Mouse (Mus musculus): ENCODE data around the gene Ttc28. TPM values are rescaled to one million over a fixed set of nuclear protein-coding genes. Genes with fewer than 3 reads are reported as not detected.

The Ttc28 gene
- polyA plus RNA-seq, 1 experiment from 2014 or later, result 13.5 TPM

DNA sequence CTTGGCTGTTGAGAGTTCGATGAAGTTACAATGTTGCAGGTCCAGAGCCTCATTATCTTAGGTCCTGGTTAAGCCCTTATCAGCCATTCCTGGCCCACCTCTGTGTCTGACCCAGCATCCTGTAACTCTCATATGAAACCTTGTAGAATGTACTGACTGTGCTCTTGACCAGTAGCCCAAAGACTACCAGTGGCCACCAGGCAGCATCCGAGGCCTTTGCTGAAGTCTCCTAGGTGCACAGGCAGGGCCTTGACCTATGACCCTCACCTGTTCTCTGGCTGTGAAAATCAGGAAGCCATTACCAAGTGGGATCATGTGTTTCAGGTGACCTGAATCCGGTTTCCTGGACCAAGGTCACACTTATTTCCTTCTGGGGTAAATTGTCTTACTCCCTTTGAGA is 183.6 kb downstream of the Ttc28 start:
- Histone ChIP-seq H3K4me3 (ENCODE audit: low read depth, low read length) (no peak overlapping the region), H3K27ac (ENCODE audit: low read depth, low read length) (no peak overlapping the region), H3K36me3 (ENCODE audit: control insufficient read depth, insufficient read depth, low read length) (no peaks in the 10 kb centered on the region), H3K9me3 (ENCODE audit: control insufficient read depth, low read length) (no peaks in the 10 kb centered on the region), H3K27me3 (ENCODE audit: control insufficient read depth, insufficient read depth, low read length) (no peaks in the 10 kb centered on the region; the same call in 1 of the 2 replicates), H3K4me2 (no peak overlapping the region), H3K9ac (ENCODE audit: low read length) (no peak overlapping the region), H3K4me1 (ENCODE audit: control insufficient read depth, insufficient read depth, low read length) (peaks cover 8% of the 10 kb centered on the region)
- WGBS, result 90% methylated on average over 3 of the region's 3 CpGs
- no peak for DNase-seq (ENCODE audit: low spot score, missing footprints)
- ATAC-seq (ENCODE audit: low FRiP score), result no peak

DNA sequence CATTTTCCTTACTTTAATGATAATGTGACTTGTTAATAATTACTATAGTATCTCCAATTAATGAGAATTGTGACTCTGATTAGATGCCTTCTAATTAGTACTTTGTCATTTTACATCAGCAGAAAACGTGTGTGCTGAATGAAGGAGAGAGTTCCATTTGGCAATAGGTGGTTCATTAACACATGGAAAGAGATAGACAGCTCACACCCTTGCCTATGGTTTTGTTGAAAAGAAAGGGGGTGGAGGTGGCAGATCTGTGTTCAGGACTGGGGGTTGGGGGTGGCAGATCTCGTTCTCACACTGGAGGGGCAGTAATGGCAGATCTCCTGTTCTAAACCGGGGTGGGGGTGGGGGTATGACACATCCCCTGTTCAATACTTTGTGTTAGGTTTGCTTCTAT is 184.4 kb downstream of the Ttc28 start:
- H3K4me3 ChIP-seq (ENCODE audit: low read depth, low read length), result no peak overlapping the region
- H3K9ac ChIP-seq (ENCODE audit: low read length), result no peak overlapping the region
- H3K4me2 ChIP-seq, result no peak overlapping the region
- peaks cover under 1% of the 10 kb centered on the region; the same call in 1 of the 2 replicates for H3K4me1 ChIP-seq (ENCODE audit: control insufficient read depth, insufficient read depth, low read length)
- no peaks in the 10 kb centered on the region for H3K36me3 ChIP-seq (ENCODE audit: control insufficient read depth, insufficient read depth, low read length)
- no peaks in the 10 kb centered on the region; the same call in 1 of the 2 replicates for H3K27me3 ChIP-seq (ENCODE audit: control insufficient read depth, insufficient read depth, low read length)
- DNase-seq (ENCODE audit: low spot score, missing footprints), result no peak
- ATAC-seq (ENCODE audit: low FRiP score), result no peak
- no peak overlapping the region for H3K27ac ChIP-seq (ENCODE audit: low read depth, low read length)
- no peaks in the 10 kb centered on the region for H3K9me3 ChIP-seq (ENCODE audit: control insufficient read depth, low read length)
- 72% methylated on average over 3 of the region's 3 CpGs for WGBS

DNA sequence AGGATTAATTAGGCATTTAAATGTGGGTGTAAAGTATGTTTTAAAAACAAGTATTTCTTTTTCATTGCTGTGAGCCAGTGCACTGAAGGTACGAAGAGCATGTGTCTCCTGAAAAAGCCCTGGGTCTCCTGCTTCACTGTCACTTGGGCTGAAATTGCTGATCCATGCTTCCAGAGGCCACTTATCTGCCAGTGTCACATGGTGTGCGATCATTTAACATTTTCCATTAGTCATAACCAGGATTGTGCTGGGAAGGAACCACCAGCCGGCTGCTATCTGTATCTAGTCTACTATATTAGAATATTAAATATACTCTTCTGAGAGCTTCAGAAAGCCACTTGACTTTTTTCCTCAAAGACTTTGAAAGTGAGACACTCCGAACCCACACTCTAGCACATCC is 186.2 kb downstream of the Ttc28 start:
- Histone ChIP-seq H3K36me3 (ENCODE audit: control insufficient read depth, insufficient read depth, low read length) (no peaks in the 10 kb centered on the region), H3K27ac (ENCODE audit: low read depth, low read length) (no peak overlapping the region), H3K4me3 (ENCODE audit: low read depth, low read length) (no peak overlapping the region), H3K27me3 (ENCODE audit: control insufficient read depth, insufficient read depth, low read length) (no peaks in the 10 kb centered on the region; the same call in 1 of the 2 replicates), H3K4me1 (ENCODE audit: control insufficient read depth, insufficient read depth, low read length) (peaks cover 3% of the 10 kb centered on the region; the same call in 1 of the 2 replicates), H3K4me2 (no peak overlapping the region), H3K9ac (ENCODE audit: low read length) (no peak overlapping the region), H3K9me3 (ENCODE audit: control insufficient read depth, low read length) (no peaks in the 10 kb centered on the region)
- WGBS, result 92% methylated on average over 4 of the region's 4 CpGs
- no peak for ATAC-seq (ENCODE audit: low FRiP score)
- no peak for DNase-seq (ENCODE audit: low spot score, missing footprints)

DNA sequence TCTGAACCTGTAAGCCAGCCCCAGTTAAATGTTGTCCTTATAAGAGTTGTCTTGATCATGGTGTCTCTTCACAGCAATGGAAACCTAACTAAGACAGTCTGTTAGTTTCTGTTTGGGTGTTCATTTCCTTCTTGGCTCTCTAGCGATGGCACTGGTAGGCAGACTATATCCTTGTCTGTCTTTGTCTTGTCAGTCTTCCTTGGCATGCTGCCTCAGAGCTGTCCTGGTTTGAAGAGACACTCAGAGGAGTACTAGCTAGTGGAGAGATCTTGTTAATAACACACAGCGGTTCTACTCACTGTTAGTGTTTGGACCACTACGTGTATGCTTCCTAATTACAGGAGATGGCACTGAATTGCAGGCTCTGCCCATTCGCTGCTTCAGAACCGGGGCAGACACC is 189.9 kb downstream of the Ttc28 start:
- H3K9ac ChIP-seq (ENCODE audit: low read length), result no peak overlapping the region
- H3K27ac ChIP-seq (ENCODE audit: low read depth, low read length), result no peak overlapping the region
- 92% methylated on average over 5 of the region's 5 CpGs for WGBS
- no peaks in the 10 kb centered on the region for H3K36me3 ChIP-seq (ENCODE audit: control insufficient read depth, insufficient read depth, low read length)
- no peak for DNase-seq (ENCODE audit: low spot score, missing footprints)
- H3K27me3 ChIP-seq (ENCODE audit: control insufficient read depth, insufficient read depth, low read length), result no peaks in the 10 kb centered on the region; the same call in 1 of the 2 replicates
- ATAC-seq (ENCODE audit: low FRiP score), result no peak
- H3K4me1 ChIP-seq (ENCODE audit: control insufficient read depth, insufficient read depth, low read length), result peaks cover 12% of the 10 kb centered on the region
- H3K9me3 ChIP-seq (ENCODE audit: control insufficient read depth, low read length), result no peaks in the 10 kb centered on the region; the same call in 1 of the 2 replicates
- no peak overlapping the region for H3K4me2 ChIP-seq
- H3K4me3 ChIP-seq (ENCODE audit: low read depth, low read length), result no peak overlapping the region

DNA sequence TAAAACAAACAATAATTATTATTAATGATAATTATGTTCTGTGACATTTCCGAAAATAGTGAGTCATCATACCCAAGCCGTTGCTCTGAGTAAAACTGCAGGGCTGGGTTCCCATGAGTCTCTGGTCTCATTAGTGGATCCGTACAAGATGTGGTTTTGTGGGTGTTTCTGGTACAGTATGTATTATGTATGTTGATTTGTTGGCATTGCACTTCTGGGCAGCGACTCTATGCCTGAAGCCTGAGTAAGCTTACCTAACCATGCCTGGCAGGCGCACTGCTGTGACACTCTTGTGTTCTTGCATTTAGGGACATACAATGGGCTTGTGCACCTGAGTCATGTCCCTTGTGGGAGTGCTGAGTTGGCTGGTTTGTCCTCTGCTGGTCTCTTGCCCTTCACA is 190.3 kb downstream of the Ttc28 start:
- no peak overlapping the region for H3K4me2 ChIP-seq
- H3K9me3 ChIP-seq (ENCODE audit: control insufficient read depth, low read length), result no peaks in the 10 kb centered on the region; the same call in 1 of the 2 replicates
- H3K36me3 ChIP-seq (ENCODE audit: control insufficient read depth, insufficient read depth, low read length), result no peaks in the 10 kb centered on the region
- DNase-seq (ENCODE audit: low spot score, missing footprints) (no peak), ATAC-seq (ENCODE audit: low FRiP score) (no peak)
- H3K4me1 ChIP-seq (ENCODE audit: control insufficient read depth, insufficient read depth, low read length), result peaks cover 12% of the 10 kb centered on the region
- no peak overlapping the region for H3K27ac ChIP-seq (ENCODE audit: low read depth, low read length)
- H3K4me3 ChIP-seq (ENCODE audit: low read depth, low read length), result no peak overlapping the region
- H3K9ac ChIP-seq (ENCODE audit: low read length), result no peak overlapping the region
- 94% methylated on average over 5 of the region's 5 CpGs for WGBS
- H3K27me3 ChIP-seq (ENCODE audit: control insufficient read depth, insufficient read depth, low read length), result no peaks in the 10 kb centered on the region; the same call in 1 of the 2 replicates

DNA sequence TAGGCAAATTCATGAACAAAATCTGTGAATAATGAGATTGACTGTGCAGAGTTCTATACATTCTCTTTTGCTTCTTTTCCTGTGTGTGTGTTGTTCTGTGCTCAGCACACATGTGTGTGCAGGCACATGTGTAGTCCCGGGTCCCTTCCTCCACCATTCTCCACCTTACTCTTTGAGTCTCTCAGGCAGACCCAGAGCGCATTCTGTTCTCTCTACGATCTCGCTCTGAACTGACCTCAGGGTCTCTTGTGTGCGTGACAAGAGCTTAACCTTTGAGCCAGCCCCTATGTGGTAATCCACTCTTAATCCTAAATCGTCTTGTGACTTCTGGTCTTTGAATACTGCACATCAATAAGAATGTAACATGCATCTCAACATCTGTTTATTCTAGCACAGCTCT is 190.8 kb downstream of the Ttc28 start:
- Histone ChIP-seq H3K4me1 (ENCODE audit: control insufficient read depth, insufficient read depth, low read length) (peaks cover 12% of the 10 kb centered on the region), H3K9ac (ENCODE audit: low read length) (no peak overlapping the region), H3K4me2 (no peak overlapping the region), H3K9me3 (ENCODE audit: control insufficient read depth, low read length) (no peaks in the 10 kb centered on the region; the same call in 1 of the 2 replicates), H3K27me3 (ENCODE audit: control insufficient read depth, insufficient read depth, low read length) (no peaks in the 10 kb centered on the region; the same call in 1 of the 2 replicates), H3K36me3 (ENCODE audit: control insufficient read depth, insufficient read depth, low read length) (no peaks in the 10 kb centered on the region), H3K27ac (ENCODE audit: low read depth, low read length) (no peak overlapping the region), H3K4me3 (ENCODE audit: low read depth, low read length) (no peak overlapping the region)
- 19% methylated on average over 6 of the region's 6 CpGs for whole genome bisulfite sequencing
- ATAC-seq (ENCODE audit: low FRiP score), result peak; percentile 33; the same call in 1 of the 2 replicates
- DNase-seq (ENCODE audit: low spot score, missing footprints), result no peak

DNA sequence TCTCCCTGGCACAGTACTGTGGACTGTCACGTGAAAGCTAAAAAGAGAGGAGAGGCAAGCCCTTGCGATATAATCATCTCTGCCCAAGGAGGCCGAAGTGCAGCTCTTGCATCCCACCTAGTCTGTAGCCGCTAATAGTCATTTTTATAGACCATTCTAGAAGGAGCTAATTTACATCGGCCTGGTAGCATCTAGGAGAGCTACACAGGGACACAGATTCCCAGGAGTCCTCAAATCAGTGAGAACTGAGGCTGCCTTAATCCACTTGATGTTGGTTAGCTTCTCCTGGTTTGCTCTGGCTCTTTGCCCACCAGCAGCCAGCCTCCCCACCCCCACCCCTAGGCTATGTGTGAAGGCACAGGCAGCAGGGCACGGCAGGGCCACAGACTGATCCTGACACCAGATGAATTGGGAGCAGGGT is 193.7 kb downstream of the Ttc28 start:
- Histone ChIP-seq H3K4me1 (ENCODE audit: control insufficient read depth, insufficient read depth, low read length) (peaks cover 12% of the 10 kb centered on the region), H3K27me3 (ENCODE audit: control insufficient read depth, insufficient read depth, low read length) (no peaks in the 10 kb centered on the region; the same call in 1 of the 2 replicates), H3K36me3 (ENCODE audit: control insufficient read depth, insufficient read depth, low read length) (no peaks in the 10 kb centered on the region), H3K27ac (ENCODE audit: low read depth, low read length) (peak overlapping the region; percentile 7; the same call in 1 of the 2 replicates), H3K4me3 (ENCODE audit: low read depth, low read length) (no peak overlapping the region), H3K4me2 (no peak overlapping the region), H3K9ac (ENCODE audit: low read length) (no peak overlapping the region), H3K9me3 (ENCODE audit: control insufficient read depth, low read length) (no peaks in the 10 kb centered on the region; the same call in 1 of the 2 replicates)
- ATAC-seq (ENCODE audit: low FRiP score) (peak; percentile 75), DNase-seq (ENCODE audit: low spot score, missing footprints) (no peak)
- 66% methylated on average over 6 of the region's 6 CpGs for whole genome bisulfite sequencing

DNA sequence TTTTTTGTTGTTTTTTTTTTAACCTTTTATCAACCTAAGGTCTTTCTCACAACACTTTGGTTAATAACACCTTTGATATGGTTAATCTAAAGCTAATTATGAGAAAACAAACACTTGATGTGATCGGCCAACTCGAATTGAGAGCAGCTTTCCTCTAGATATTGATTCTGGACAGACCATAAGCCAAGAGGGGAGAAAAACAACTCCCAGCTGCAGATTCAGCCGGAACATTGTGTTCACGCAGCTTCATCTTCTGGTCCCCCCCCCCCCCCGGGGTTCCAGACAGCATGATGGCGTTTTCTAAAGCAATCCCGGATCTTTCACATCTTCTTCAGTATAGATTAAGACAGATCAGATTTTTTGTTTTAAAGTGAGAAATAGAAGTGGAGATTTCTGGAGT is 194.4 kb downstream of the Ttc28 start:
- H3K27ac ChIP-seq (ENCODE audit: low read depth, low read length), result no peak overlapping the region
- WGBS, result 52% methylated on average over 7 of the region's 7 CpGs

DNA sequence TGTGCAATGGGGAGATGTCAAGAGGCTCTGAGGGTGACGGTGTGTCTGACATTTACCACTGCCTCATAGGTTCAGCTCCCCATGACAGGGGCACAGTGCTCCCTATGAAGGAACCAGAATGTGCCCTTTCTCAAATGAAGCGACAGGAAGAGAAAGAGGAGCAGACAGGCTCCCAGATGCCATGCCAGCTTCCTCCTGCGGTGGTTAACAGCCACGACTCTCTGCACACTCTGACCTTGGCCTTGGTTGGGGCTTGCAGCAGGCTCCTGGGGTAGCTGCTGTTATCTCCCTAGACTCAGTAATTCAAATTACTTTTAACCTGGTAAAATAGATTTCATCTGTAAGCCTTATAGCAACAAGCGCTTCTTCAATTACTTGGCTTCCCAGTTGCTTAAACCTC is 196.2 kb downstream of the Ttc28 start:
- no peak overlapping the region for H3K4me2 ChIP-seq
- H3K9ac ChIP-seq (ENCODE audit: low read length), result no peak overlapping the region
- 81% methylated on average over 5 of the region's 5 CpGs for WGBS
- H3K9me3 ChIP-seq (ENCODE audit: control insufficient read depth, low read length), result no peaks in the 10 kb centered on the region; the same call in 1 of the 2 replicates
- H3K4me1 ChIP-seq (ENCODE audit: control insufficient read depth, insufficient read depth, low read length), result peaks cover 9% of the 10 kb centered on the region; the same call in 1 of the 2 replicates
- no peaks in the 10 kb centered on the region for H3K36me3 ChIP-seq (ENCODE audit: control insufficient read depth, insufficient read depth, low read length)
- DNase-seq (ENCODE audit: low spot score, missing footprints) (no peak), ATAC-seq (ENCODE audit: low FRiP score) (no peak)
- no peak overlapping the region for H3K27ac ChIP-seq (ENCODE audit: low read depth, low read length)
- no peak overlapping the region for H3K4me3 ChIP-seq (ENCODE audit: low read depth, low read length)
- no peaks in the 10 kb centered on the region; the same call in 1 of the 2 replicates for H3K27me3 ChIP-seq (ENCODE audit: control insufficient read depth, insufficient read depth, low read length)

More for the DNA sequence above, 194.4 kb downstream of the Ttc28 start:
- Histone ChIP-seq H3K36me3 (ENCODE audit: control insufficient read depth, insufficient read depth, low read length) (no peaks in the 10 kb centered on the region), H3K9me3 (ENCODE audit: control insufficient read depth, low read length) (no peaks in the 10 kb centered on the region; the same call in 1 of the 2 replicates), H3K4me1 (ENCODE audit: control insufficient read depth, insufficient read depth, low read length) (peaks cover 12% of the 10 kb centered on the region), H3K27me3 (ENCODE audit: control insufficient read depth, insufficient read depth, low read length) (no peaks in the 10 kb centered on the region; the same call in 1 of the 2 replicates), H3K4me2 (no peak overlapping the region), H3K4me3 (ENCODE audit: low read depth, low read length) (no peak overlapping the region), H3K9ac (ENCODE audit: low read length) (no peak overlapping the region)
- no peak for ATAC-seq (ENCODE audit: low FRiP score)
- no peak for DNase-seq (ENCODE audit: low spot score, missing footprints)

All from midbrain, embryonic 11.5 days (tissue).